Mouse (Mus musculus): ENCODE results near the gene Kcnma1. TPM values are rescaled to one million over a fixed set of nuclear protein-coding genes. Genes with fewer than 3 reads are reported as not detected.

Kcnma1 gene
- polyA plus RNA-seq, 1 experiment from 2014 or later, result 6.0 TPM

- peaks cover 14% of the 10 kb centered on the region for H3K27me3 ChIP-seq
- no peaks in the 10 kb centered on the region for H3K4me1 ChIP-seq
- no peak overlapping the region for H3K4me3 ChIP-seq
- no peaks in the 10 kb centered on the region for H3K36me3 ChIP-seq
- H3K27ac ChIP-seq, result no peak overlapping the region
- no peaks in the 10 kb centered on the region for H3K9me3 ChIP-seq
- no peak overlapping the region for H3K9ac ChIP-seq
- WGBS, result 46% methylated on average over 4 of the region's 4 CpGs
- H3K4me2 ChIP-seq (replicated peaks), result no peak overlapping the region
- ATAC-seq (ENCODE audit: low FRiP score, low read depth), result no peak
These were observed 411.4 kb downstream of the Kcnma1 start for GRCm38 (mm10) chr14:23602937-23603336.

GRCm38 (mm10) chr14:23602054-23602453 lies 412.2 kb downstream of the Kcnma1 start:
- peaks cover 13% of the 10 kb centered on the region for H3K27me3 ChIP-seq
- H3K9me3 ChIP-seq, result no peaks in the 10 kb centered on the region
- ATAC-seq (ENCODE audit: low FRiP score, low read depth), result no peak
- no peak overlapping the region for H3K4me3 ChIP-seq
- H3K27ac ChIP-seq, result no peak overlapping the region
- no peak overlapping the region for H3K4me2 ChIP-seq (replicated peaks)
- H3K9ac ChIP-seq, result no peak overlapping the region
- 79% methylated on average over 2 of the region's 2 CpGs for WGBS
- no peaks in the 10 kb centered on the region for H3K4me1 ChIP-seq
- no peaks in the 10 kb centered on the region for H3K36me3 ChIP-seq

- H3K36me3 ChIP-seq, result no peaks in the 10 kb centered on the region
- H3K27me3 ChIP-seq, result no peaks in the 10 kb centered on the region
- no peaks in the 10 kb centered on the region for H3K4me1 ChIP-seq
- no peak overlapping the region for H3K4me2 ChIP-seq (replicated peaks)
- no peaks in the 10 kb centered on the region for H3K9me3 ChIP-seq
- H3K27ac ChIP-seq, result no peak overlapping the region
- H3K4me3 ChIP-seq, result no peak overlapping the region
- 84% methylated on average over 5 of the region's 5 CpGs for WGBS
- H3K9ac ChIP-seq, result no peak overlapping the region
- no peak for ATAC-seq (ENCODE audit: low FRiP score, low read depth)
These were observed 419.7 kb downstream of the Kcnma1 start for GRCm38 (mm10) chr14:23594629-23595028.

- no peak overlapping the region for H3K4me3 ChIP-seq
- H3K4me1 ChIP-seq, result no peaks in the 10 kb centered on the region
- H3K4me2 ChIP-seq (replicated peaks), result no peak overlapping the region
- 72% methylated on average over 6 of the region's 6 CpGs for WGBS
- H3K27me3 ChIP-seq, result no peaks in the 10 kb centered on the region
- no peak overlapping the region for H3K27ac ChIP-seq
- ATAC-seq (ENCODE audit: low FRiP score, low read depth), result no peak
- no peaks in the 10 kb centered on the region for H3K36me3 ChIP-seq
- no peaks in the 10 kb centered on the region for H3K9me3 ChIP-seq
- no peak overlapping the region for H3K9ac ChIP-seq
These were observed 421.4 kb downstream of the Kcnma1 start for GRCm38 (mm10) chr14:23592826-23593447.

GRCm38 (mm10) chr14:23589744-23590481 lies 424.4 kb downstream of the Kcnma1 start:
- no peak overlapping the region for H3K27ac ChIP-seq
- no peak for ATAC-seq (ENCODE audit: low FRiP score, low read depth)
- no peak overlapping the region for H3K4me3 ChIP-seq
- H3K9me3 ChIP-seq, result 0 out of 2 replicates have a peak, but pooled peaks cover 2% of the 10 kb centered on the region
- 65% methylated on average over 7 of the region's 7 CpGs for WGBS
- H3K4me1 ChIP-seq, result no peaks in the 10 kb centered on the region
- H3K4me2 ChIP-seq (replicated peaks), result no peak overlapping the region
- no peaks in the 10 kb centered on the region for H3K36me3 ChIP-seq
- no peaks in the 10 kb centered on the region for H3K27me3 ChIP-seq
- H3K9ac ChIP-seq, result no peak overlapping the region

- 0 out of 2 replicates have a peak, but pooled peaks cover 2% of the 10 kb centered on the region for H3K9me3 ChIP-seq
- WGBS, result 77% methylated on average over 9 of the region's 9 CpGs
These were observed 426.8 kb downstream of the Kcnma1 start for GRCm38 (mm10) chr14:23587451-23587850.

GRCm38 (mm10) chr14:23583235-23583634 lies 431.1 kb downstream of the Kcnma1 start:
- peak; percentile 40; the same call in 1 of the 2 replicates for ATAC-seq (ENCODE audit: low FRiP score, low read depth)
- Histone ChIP-seq H3K9ac (no peak overlapping the region), H3K27ac (no peak overlapping the region), H3K4me3 (no peak overlapping the region), H3K4me2 (replicated peaks) (no peak overlapping the region), H3K27me3 (peaks cover 10% of the 10 kb centered on the region; the same call in 1 of the 2 replicates), H3K36me3 (no peaks in the 10 kb centered on the region), H3K4me1 (no peaks in the 10 kb centered on the region), H3K9me3 (0 out of 2 replicates have a peak, but pooled peaks cover 2% of the 10 kb centered on the region)
- WGBS, result 26% methylated on average over 2 of the region's 2 CpGs

More at GRCm38 (mm10) chr14:23587451-23587850, 426.8 kb downstream of the Kcnma1 start:
- no peak overlapping the region for H3K9ac ChIP-seq
- ATAC-seq (ENCODE audit: low FRiP score, low read depth), result no peak
- H3K27me3 ChIP-seq, result no peaks in the 10 kb centered on the region
- no peak overlapping the region for H3K4me3 ChIP-seq
- H3K27ac ChIP-seq, result no peak overlapping the region
- no peak overlapping the region for H3K4me2 ChIP-seq (replicated peaks)
- H3K36me3 ChIP-seq, result no peaks in the 10 kb centered on the region
- no peaks in the 10 kb centered on the region for H3K4me1 ChIP-seq

GRCm38 (mm10) chr14:23581282-23581681 lies 433.0 kb downstream of the Kcnma1 start:
- ATAC-seq (ENCODE audit: low FRiP score, low read depth), result no peak
- no peak overlapping the region for H3K9ac ChIP-seq
- no peak overlapping the region for H3K4me3 ChIP-seq
- 0 out of 2 replicates have a peak, but pooled peaks cover 2% of the 10 kb centered on the region for H3K9me3 ChIP-seq
- 67% methylated on average over 3 of the region's 3 CpGs for WGBS
- no peaks in the 10 kb centered on the region for H3K36me3 ChIP-seq
- no peak overlapping the region for H3K4me2 ChIP-seq (replicated peaks)
- H3K27ac ChIP-seq, result no peak overlapping the region
- H3K27me3 ChIP-seq, result peaks cover 11% of the 10 kb centered on the region; the same call in 1 of the 2 replicates
- H3K4me1 ChIP-seq, result no peaks in the 10 kb centered on the region

- Histone ChIP-seq H3K27me3 (0 out of 2 replicates have a peak, but pooled peaks cover 9% of the 10 kb centered on the region), H3K9me3 (no peaks in the 10 kb centered on the region), H3K36me3 (no peaks in the 10 kb centered on the region), H3K4me2 (replicated peaks) (no peak overlapping the region), H3K27ac (no peak overlapping the region), H3K4me3 (no peak overlapping the region), H3K4me1 (no peaks in the 10 kb centered on the region), H3K9ac (no peak overlapping the region)
- peak; percentile 72; the same call in 1 of the 2 replicates for ATAC-seq (ENCODE audit: low FRiP score, low read depth)
- WGBS, result 5% methylated on average over 2 of the region's 2 CpGs
These were observed 438.3 kb downstream of the Kcnma1 start for GRCm38 (mm10) chr14:23575951-23576350.

- Histone ChIP-seq H3K27me3 (0 out of 2 replicates have a peak, but pooled peaks cover 9% of the 10 kb centered on the region), H3K4me3 (no peak overlapping the region), H3K4me2 (replicated peaks) (no peak overlapping the region), H3K36me3 (no peaks in the 10 kb centered on the region), H3K9ac (no peak overlapping the region), H3K9me3 (no peaks in the 10 kb centered on the region), H3K27ac (no peak overlapping the region), H3K4me1 (no peaks in the 10 kb centered on the region)
- ATAC-seq (ENCODE audit: low FRiP score, low read depth), result no peak
- 54% methylated on average over 4 of the region's 4 CpGs for WGBS
These were observed 440.2 kb downstream of the Kcnma1 start for GRCm38 (mm10) chr14:23574136-23574535.

GRCm38 (mm10) chr14:23573385-23573784 lies 440.9 kb downstream of the Kcnma1 start:
- H3K4me2 ChIP-seq (replicated peaks), result no peak overlapping the region
- H3K4me1 ChIP-seq, result no peaks in the 10 kb centered on the region
- 0 out of 2 replicates have a peak, but pooled peaks cover 6% of the 10 kb centered on the region for H3K27me3 ChIP-seq
- H3K27ac ChIP-seq, result no peak overlapping the region
- no peaks in the 10 kb centered on the region for H3K9me3 ChIP-seq
- H3K4me3 ChIP-seq, result no peak overlapping the region
- H3K36me3 ChIP-seq, result no peaks in the 10 kb centered on the region
- WGBS, result 65% methylated on average over 3 of the region's 3 CpGs
- no peak overlapping the region for H3K9ac ChIP-seq
- ATAC-seq (ENCODE audit: low FRiP score, low read depth), result no peak

- H3K4me2 ChIP-seq (replicated peaks), result no peak overlapping the region
- WGBS, result 37% methylated on average over 1 of the region's 1 CpGs
- no peak overlapping the region for H3K4me3 ChIP-seq
- H3K36me3 ChIP-seq, result no peaks in the 10 kb centered on the region
- ATAC-seq (ENCODE audit: low FRiP score, low read depth), result no peak
- no peak overlapping the region for H3K27ac ChIP-seq
- no peak overlapping the region for H3K9ac ChIP-seq
- no peaks in the 10 kb centered on the region for H3K9me3 ChIP-seq
- no peaks in the 10 kb centered on the region for H3K4me1 ChIP-seq
- H3K27me3 ChIP-seq, result 0 out of 2 replicates have a peak, but pooled peaks cover 4% of the 10 kb centered on the region
These were observed 441.5 kb downstream of the Kcnma1 start for GRCm38 (mm10) chr14:23572778-23573177.
